Mouse (Mus musculus): ENCODE results near the gene Ddx1. TPM values are rescaled to one million over a fixed set of nuclear protein-coding genes. Genes with fewer than 3 reads are reported as not detected.

Gene Ddx1
- total and polyA plus RNA-seq, 3 experiments, result 75.8 to 242 (median 117) TPM

- in situ Hi-C loops (cut with MboI; ENCODE audit: low pct_ligation_motif_present, low pct_unique_long_range_greater_than_20kb, low sequenced_read_pairs), result no loop called here
- Histone ChIP-seq H3K36me3 (replicated peaks in 1 of 2; ENCODE audit: control insufficient read depth in 1 of 2, insufficient read depth in 1 of 2, low read length in 1 of 2) (no peaks in the 10 kb centered on the region), H3K27ac (ENCODE audit: insufficient read depth, low read depth) (no peak overlapping the region), H3K4me3 (replicated peaks in 1 of 3; ENCODE audit: low read depth in 2 of 3, low read length in 2 of 3, poor library complexity in 1 of 3) (no peak overlapping the region), H3K27me3 (replicated peaks) (no peaks in the 10 kb centered on the region), H3K9me3 (replicated peaks; ENCODE audit: low read length) (no peaks in the 10 kb centered on the region), H3K4me2 (ENCODE audit: insufficient read depth, low read depth, poor library complexity, severe bottlenecking) (no peak overlapping the region), H3K9ac (ENCODE audit: insufficient read depth, low read depth) (no peak overlapping the region), H3K4me1 (ENCODE audit: control insufficient read depth in 1 of 2, insufficient read depth in 2 of 2) (peaks cover 0 to 5% of the 10 kb centered on the region in 2 experiments; a peak in 2 of 4 replicates), H3K79me2 (replicated peaks; ENCODE audit: control insufficient read depth, extremely low read depth, insufficient read depth, poor library complexity, severe bottlenecking) (no peaks in the 10 kb centered on the region)
- dilution Hi-C loops (cut with MboI; ENCODE audit: extremely low pct_ligation_motif_present, extremely low pct_unique_long_range_greater_than_20kb, low sequenced_read_pairs), result no loop called here
- TF ChIP-seq CHD2 (IDR thresholded peaks at IDR 0.05; ENCODE audit: low read length) (no peak), MAX (IDR thresholded peaks at IDR 0.05; ENCODE audit: low read length) (no peak), MAFK (IDR thresholded peaks at IDR 0.05; ENCODE audit: insufficient replicate concordance, low read length) (no peak), IRF4 (IDR thresholded peaks at IDR 0.05; ENCODE audit: low read depth, low read length) (no peak), NELFE (IDR thresholded peaks at IDR 0.05; ENCODE audit: low read depth, low read length) (no peak), CHD1 (IDR thresholded peaks at IDR 0.05; ENCODE audit: low read depth, low read length) (no peak), MAZ (IDR thresholded peaks at IDR 0.05; ENCODE audit: low read depth, low read length) (no peak), POLR2AphosphoS2 (IDR thresholded peaks at IDR 0.05; ENCODE audit: low read depth, low read length) (no peak), SIN3A (IDR thresholded peaks at IDR 0.05; ENCODE audit: low read length) (no peak), ZKSCAN1 (IDR thresholded peaks at IDR 0.05; ENCODE audit: borderline replicate concordance, low read depth, low read length) (no peak), PAX5 (IDR thresholded peaks at IDR 0.05; ENCODE audit: low read length) (no peak), USF1 (IDR thresholded peaks at IDR 0.05; ENCODE audit: low read depth, low read length) (no peak), ETS1 (conservative IDR thresholded peaks at IDR 0.05; ENCODE audit: low read depth, low read length) (no peak)
- no peak for DNase-seq (ENCODE audit: extremely low read depth)
Observed at GRCm38 (mm10) chr12:13176136-13176535, 72.9 kb downstream of the Ddx1 start.

GRCm38 (mm10) chr12:13174022-13174421 lies 75.0 kb downstream of the Ddx1 start:
- dilution Hi-C loops (cut with MboI; ENCODE audit: extremely low pct_ligation_motif_present, extremely low pct_unique_long_range_greater_than_20kb, low sequenced_read_pairs) (no loop called here), in situ Hi-C loops (cut with MboI; ENCODE audit: low pct_ligation_motif_present, low pct_unique_long_range_greater_than_20kb, low sequenced_read_pairs) (no loop called here)
- Histone ChIP-seq H3K9ac (ENCODE audit: insufficient read depth, low read depth) (no peak overlapping the region), H3K27me3 (replicated peaks) (no peaks in the 10 kb centered on the region), H3K9me3 (replicated peaks; ENCODE audit: low read length) (no peaks in the 10 kb centered on the region), H3K79me2 (replicated peaks; ENCODE audit: control insufficient read depth, extremely low read depth, insufficient read depth, poor library complexity, severe bottlenecking) (no peaks in the 10 kb centered on the region), H3K4me3 (replicated peaks in 1 of 3; ENCODE audit: low read depth in 2 of 3, low read length in 2 of 3, poor library complexity in 1 of 3) (no peak overlapping the region), H3K27ac (ENCODE audit: insufficient read depth, low read depth) (no peak overlapping the region), H3K4me2 (ENCODE audit: insufficient read depth, low read depth, poor library complexity, severe bottlenecking) (no peak overlapping the region), H3K4me1 (ENCODE audit: control insufficient read depth in 1 of 2, insufficient read depth in 2 of 2) (peaks cover 0 to 5% of the 10 kb centered on the region in 2 experiments; a peak in 2 of 4 replicates), H3K36me3 (replicated peaks in 1 of 2; ENCODE audit: control insufficient read depth in 1 of 2, insufficient read depth in 1 of 2, low read length in 1 of 2) (no peaks in the 10 kb centered on the region)
- no peak for DNase-seq (ENCODE audit: extremely low read depth)
- no peak for TF ChIP-seq USF2 (conservative IDR thresholded peaks at IDR 0.05; ENCODE audit: low read depth, low read length)
- no peak for TF ChIP-seq USF1 (IDR thresholded peaks at IDR 0.05; ENCODE audit: low read depth, low read length)
- no peak for TF ChIP-seq CHD1 (IDR thresholded peaks at IDR 0.05; ENCODE audit: low read depth, low read length)
- no peak for TF ChIP-seq MEF2A (IDR thresholded peaks at IDR 0.05; ENCODE audit: borderline replicate concordance, low read depth, low read length)
- TF ChIP-seq MXI1 (IDR thresholded peaks at IDR 0.05; ENCODE audit: low read depth, low read length), result no peak
- TF ChIP-seq ZMIZ1 (IDR thresholded peaks at IDR 0.05; ENCODE audit: low read depth, low read length), result no peak
- no peak for TF ChIP-seq HCFC1 (IDR thresholded peaks at IDR 0.05; ENCODE audit: low read depth, low read length)
- no peak for TF ChIP-seq RAD21 (IDR thresholded peaks at IDR 0.05; ENCODE audit: low read depth, low read length)
- no peak for TF ChIP-seq MAZ (IDR thresholded peaks at IDR 0.05; ENCODE audit: low read depth, low read length)
- no peak for TF ChIP-seq POLR2A (IDR thresholded peaks at IDR 0.05; ENCODE audit: low read depth, low read length)
- no peak for TF ChIP-seq E2F4 (IDR thresholded peaks at IDR 0.05; ENCODE audit: insufficient replicate concordance, low read depth, low read length)
- no peak for TF ChIP-seq SMC3 (IDR thresholded peaks at IDR 0.05; ENCODE audit: low read depth, low read length)
- no peak for TF ChIP-seq IRF4 (IDR thresholded peaks at IDR 0.05; ENCODE audit: low read depth, low read length)
- TF ChIP-seq PAX5 (IDR thresholded peaks at IDR 0.05; ENCODE audit: low read length), result no peak

All from CH12.LX (cell line).